Mouse (Mus musculus): ENCODE data around the gene Sh2d3c.

Gene Sh2d3c

DNA sequence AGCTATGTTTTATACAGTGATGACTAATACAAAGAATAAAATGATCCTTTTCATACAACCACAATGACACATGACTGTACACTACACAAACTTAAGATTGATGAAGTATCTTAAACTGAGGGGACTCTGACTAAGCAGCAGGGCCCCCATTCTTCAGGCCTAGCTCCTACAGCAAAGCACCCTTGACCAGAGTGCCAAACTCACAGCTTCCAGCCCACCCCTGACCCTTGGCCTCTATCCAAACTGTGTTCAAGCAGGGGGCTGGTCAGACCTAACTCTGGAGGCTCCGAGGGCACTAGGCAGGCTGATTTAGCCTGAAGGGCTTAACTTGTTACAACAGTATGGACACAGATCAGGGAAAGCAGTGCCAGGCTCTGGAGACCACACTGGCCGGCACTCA is 67.7 kb downstream of the Sh2d3c start:
- no peak for DNase-seq (ENCODE audit: low read depth, low spot score)

DNA sequence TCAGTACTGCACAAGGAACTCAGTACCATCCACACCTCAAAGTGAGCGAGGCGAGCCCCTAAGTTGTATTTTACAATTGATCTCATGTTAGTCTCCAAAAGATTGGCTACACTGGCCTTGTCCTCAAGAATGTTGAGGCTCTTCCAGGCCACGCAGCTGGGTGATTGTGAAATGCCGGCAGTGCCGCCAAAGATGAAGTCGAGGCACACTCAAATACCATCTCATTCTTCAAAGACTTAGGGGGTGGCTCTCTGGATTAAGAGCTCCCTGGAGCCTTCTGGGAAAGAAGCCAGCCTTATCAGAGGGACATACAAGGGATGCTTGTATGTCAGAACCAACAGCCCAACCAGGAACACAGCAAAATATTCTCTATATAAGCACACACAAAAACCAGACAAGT is 70.4 kb downstream of the Sh2d3c start:
- no peak for DNase-seq (ENCODE audit: low read depth, low spot score)

DNA sequence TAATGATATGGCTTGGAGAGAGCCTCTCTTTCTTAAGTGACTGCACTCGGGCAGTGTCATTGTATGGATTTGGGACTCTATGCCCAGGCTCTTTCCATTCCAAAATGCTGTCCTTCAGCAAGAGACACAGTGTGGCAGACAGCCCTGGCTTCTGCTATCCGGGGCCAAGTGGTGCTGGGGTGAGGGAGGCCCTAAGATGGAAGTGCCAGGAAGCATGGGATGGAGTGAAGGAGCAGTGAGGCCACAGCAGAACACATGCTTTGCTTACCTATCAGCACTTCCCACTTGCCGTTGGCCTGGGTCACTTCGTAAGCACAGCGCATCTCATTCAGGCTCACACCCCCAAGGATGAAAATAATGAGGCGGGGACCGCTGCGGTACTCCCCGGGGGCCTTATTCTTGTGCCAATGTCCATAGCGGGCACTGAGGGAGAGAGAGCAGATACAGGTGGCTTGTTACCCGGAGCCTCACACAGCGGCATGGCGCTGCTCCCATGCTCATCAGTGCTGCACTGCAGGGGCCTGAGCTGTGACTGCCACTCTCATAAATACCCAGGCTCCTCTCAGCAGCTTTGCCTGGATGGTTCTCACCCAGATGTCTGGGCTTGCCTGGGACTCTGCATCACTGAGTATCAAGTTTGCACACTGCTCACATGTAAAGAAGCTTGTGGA is 75.0 kb downstream of the Sh2d3c start:
- DNase-seq (ENCODE audit: low read depth, low spot score): no peak

DNA sequence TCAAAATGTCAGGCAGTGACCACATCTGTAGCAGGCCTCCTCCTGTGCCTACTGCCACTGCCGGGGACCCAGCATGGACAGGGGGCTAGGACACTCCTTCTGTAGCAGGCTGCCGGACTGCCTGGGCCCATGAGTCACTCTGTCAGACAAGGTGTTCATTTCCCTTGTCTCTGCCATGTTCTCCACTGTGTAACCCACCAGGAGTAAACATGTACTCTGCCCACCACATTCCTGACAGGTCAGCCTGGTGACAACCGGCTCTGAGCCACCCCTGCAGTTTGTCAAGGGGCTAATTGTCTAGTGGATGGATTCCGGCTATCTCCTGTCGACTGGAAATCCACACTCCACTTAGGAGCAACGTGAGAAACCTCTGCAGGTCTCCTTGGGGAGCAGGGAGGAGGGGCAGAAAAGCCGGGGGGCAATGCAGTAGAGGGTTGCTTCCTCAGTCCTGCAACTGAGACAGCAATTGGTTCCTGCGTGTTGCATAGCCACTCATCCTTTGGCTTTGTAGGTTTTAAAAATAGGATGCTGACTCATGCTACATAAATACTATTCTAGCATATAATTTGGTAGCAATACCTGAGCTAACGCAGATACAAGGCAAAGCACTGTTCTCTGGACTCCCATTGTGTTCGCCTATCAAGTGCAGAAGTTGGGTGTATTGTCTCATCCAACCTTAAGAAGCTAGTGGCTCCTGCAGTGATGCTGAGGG is 77.6 kb downstream of the Sh2d3c start:
- DNase-seq (ENCODE audit: low read depth, low spot score): no peak
